Mouse (Mus musculus) CH12.LX (cell line): ENCODE measurements around the gene Nyx.

Experiments
- IRF4 ChIP-seq: IDR thresholded peaks from 2 replicates; pipeline ENCODE4 v1.6.1; 2014; ENCODE audit warnings: low read depth, mild to moderate bottlenecking, inconsistent platforms, low read length, improper control_type of control experiment
- MYC ChIP-seq: IDR thresholded peaks from 2 replicates; pipeline ENCODE4 v1.6.1; 2011; ENCODE audit warnings: low read depth, mild to moderate bottlenecking, improper control_type of control experiment, low read length
- POLR2A ChIP-seq: IDR thresholded peaks from 2 replicates; pipeline ENCODE4 v1.6.1; 2011; ENCODE audit warnings: low read depth, mild to moderate bottlenecking, improper control_type of control experiment, low read length
- SMC3 ChIP-seq: IDR thresholded peaks from 2 replicates; pipeline ENCODE4 v1.6.1; 2011; ENCODE audit warnings: low read depth, low read length, improper control_type of control experiment
- ZC3H11A ChIP-seq: IDR thresholded peaks from 2 replicates; pipeline ENCODE4 v1.6.1; 2012; ENCODE audit warnings: low read depth, mild to moderate bottlenecking, inconsistent platforms, low read length, improper control_type of control experiment

DNA sequence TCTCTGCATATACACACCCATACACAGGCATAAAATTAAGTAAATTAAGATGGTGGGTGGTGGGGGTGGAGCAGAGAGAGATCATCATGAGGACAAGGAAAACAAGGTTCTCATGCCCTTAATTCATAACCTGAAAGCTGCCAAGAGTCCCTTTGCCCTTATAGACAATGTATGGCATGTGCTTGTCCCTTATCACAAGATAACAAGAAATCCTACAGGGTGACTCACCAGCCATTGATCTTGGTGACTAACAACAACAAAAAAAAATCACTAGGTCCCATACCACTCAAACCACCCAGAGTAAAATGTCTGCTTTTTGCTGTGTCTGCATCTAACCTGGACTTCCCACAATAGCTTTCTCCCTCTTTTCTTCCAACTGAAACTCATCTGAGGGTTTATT is 18.5 kb downstream of the Nyx start:
- TF ChIP-seq POLR2A (no peak), SMC3 (no peak), MYC (no peak), IRF4 (no peak), ZC3H11A (no peak)
